Mouse (Mus musculus) CD8-positive naive resting alpha-beta T cell, adult 2 months (primary cell): Measurements from ENCODE around the gene Tigd2.

ENCODE experiments used
- DNase-seq, 2 experiments: peaks; one replicate each; pipeline ENCODE4 v3.0.0; 2022; ENCODE audit warnings: low read depth in 2 of 2, low spot score in 2 of 2

Tigd2 gene

DNA sequence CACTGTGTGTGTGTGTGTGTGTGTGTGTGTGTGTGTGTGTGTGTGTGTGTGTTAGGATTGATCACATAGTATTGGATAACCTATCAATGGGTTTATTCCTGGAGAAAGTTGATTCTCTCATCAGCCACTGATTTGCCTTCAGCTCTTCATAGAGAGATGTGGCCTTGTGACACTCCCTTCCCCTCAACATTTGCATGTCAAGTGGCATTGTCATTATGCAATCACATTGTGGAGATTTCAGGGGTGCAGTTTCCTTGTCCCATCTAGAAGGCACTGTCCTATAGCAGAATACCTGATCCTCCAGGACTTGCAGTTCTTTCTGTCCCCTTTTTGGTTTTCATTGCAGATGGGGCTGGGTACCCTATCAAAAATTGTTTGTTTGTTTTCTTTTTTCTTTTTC, 41.9 kb downstream of the Tigd2 start:
- no peak for DNase-seq

DNA sequence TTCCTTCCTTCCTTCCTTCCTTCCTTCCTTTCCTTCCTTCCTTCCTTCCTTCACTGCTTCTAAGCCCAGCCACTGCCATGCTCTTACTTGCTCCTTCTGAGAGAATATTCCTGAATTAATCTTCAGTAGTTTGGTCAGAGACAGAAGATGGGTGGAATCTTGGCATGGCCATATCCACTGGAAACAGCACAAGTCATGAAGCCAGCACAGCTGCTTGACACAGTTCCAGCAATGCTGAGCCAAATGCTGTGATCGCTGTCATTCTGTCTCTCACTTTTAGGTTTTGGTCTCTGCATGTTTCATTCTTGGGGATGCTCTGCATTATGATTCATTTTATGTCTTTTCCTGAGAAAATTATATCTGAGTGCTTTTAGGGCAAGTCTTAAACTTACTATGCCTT, 47.2 kb downstream of the Tigd2 start:
- no peak for DNase-seq
